Mouse (Mus musculus) layer of hippocampus, postnatal 25 days (tissue): Measurements from ENCODE around the gene Slc9a3r1. TPM values are rescaled to one million over a fixed set of nuclear protein-coding genes. Genes with fewer than 3 reads are reported as not detected.

Experiments
- DNase-seq, 2 experiments: peaks; one replicate each; pipeline ENCODE4 v3.0.0; 2022; ENCODE audit warnings: mixed read lengths in 2 of 2, low spot score in 1 of 2; ENCODE audit errors: extremely low spot score in 1 of 2
- total RNA-seq, 2 experiments: library from RNA; stranded (reverse); gene quantifications; 2 replicates each; pipeline ENCODE4 v1.2.3; 2021

Gene Slc9a3r1
- total RNA-seq, 2 experiments from 2014 or later: 74.8 to 76.3 TPM

DNA sequence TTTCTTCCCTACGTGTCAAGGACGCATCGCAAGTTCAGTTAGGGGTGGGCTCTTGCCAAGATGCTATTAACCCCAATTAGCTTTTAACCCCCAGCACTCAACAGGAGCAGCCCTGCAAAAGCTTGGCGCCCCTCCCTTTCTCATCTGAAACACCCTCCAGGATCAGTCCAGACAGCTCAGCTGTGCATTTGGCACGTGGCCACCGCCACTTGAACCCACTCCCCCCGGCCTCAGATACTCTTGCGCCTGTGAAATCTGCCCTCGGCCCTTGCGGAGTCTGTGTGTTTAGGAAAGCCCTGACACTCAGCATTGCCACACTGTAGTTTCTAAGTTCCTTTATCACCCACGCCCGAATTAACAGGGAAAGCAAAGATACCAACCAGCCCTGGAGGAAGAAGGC is 58.9 kb downstream of the Slc9a3r1 start:
- no peak for DNase-seq

- DNase-seq: no peak
Measured at GRCm38 (mm10) chr11:115222570-115222969, 59.4 kb downstream of the Slc9a3r1 start.

GRCm38 (mm10) chr11:115223451-115223850 is 60.3 kb downstream of the Slc9a3r1 start:
- DNase-seq: no peak

GRCm38 (mm10) chr11:115223877-115224276 is 60.7 kb downstream of the Slc9a3r1 start:
- no peak for DNase-seq

DNA sequence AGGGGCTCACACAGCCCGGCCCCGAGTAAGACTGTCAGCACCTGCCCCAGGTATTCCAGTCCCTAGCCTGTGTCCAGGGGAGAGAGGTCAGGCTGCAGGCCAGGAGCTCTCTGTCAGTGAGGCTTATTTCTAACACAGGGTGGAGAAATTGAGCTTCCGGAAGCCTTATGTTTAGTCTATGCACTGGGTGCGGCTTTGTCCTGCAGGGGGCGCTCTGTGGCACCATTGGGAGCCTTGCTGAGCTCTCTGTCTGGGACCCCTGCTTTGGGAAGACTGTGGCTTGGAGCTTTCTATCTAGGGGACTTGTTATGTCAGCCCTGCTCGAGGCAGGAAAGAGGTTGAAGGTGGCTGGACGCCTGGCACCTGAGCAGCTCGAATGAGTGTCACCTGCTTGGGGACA is 61.7 kb downstream of the Slc9a3r1 start:
- DNase-seq: peak in 1 of 2 experiments; percentile 77

- DNase-seq: no peak
Measured at GRCm38 (mm10) chr11:115225301-115225700, 62.2 kb downstream of the Slc9a3r1 start.

DNA sequence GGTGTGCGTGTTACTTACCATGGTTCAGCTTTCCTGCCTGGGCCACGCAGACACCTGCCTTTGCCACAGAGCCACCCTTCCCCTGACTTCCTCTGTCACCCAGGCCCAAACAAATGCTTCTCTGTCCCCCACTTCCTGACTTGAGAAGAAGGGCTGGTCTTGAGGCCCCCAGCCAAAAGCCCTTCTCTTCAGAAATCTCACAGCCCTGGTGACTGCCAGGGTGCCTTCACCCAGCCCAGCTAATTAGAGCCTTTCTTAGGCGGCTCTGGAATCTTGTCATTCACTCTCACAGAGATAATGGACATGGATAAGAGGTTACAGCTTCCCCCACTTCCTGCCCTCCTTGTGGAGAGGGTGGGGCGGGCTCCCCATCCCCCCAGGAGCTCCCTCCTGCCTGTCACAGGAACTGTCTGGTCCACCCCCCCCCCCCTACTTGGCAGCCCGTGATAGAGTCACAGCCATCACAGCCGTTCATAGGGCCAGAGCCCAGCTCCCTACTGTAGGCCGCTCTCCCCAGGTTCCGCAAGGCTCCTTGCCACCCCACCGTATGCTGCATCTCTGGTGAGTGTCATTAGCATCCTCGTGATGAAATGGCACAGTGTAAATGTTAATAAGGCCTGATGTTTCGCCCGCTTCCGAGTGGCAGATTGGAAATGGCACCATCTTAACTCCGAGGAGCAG is 63.8 kb downstream of the Slc9a3r1 start:
- no peak for DNase-seq

GRCm38 (mm10) chr11:115227640-115228039 is 64.5 kb downstream of the Slc9a3r1 start:
- no peak for DNase-seq

- DNase-seq: no peak
Measured at GRCm38 (mm10) chr11:115228430-115228829, 65.3 kb downstream of the Slc9a3r1 start.

GRCm38 (mm10) chr11:115229021-115229930 is 66.1 kb downstream of the Slc9a3r1 start:
- no peak for DNase-seq

Other genes with a start within 250 kb of the Slc9a3r1 start
- not detected for gene Cd300lb, start 229.0 kb upstream of the Slc9a3r1 start, total RNA-seq
- not detected for gene Cd300c, start 194.2 kb upstream of the Slc9a3r1 start, total RNA-seq
- gene Cd300ld, start 173.4 kb upstream of the Slc9a3r1 start, total RNA-seq: not detected
- 1 to 10 TPM; 4.1 to 4.5 TPM for gene Cd300c2, start 161.5 kb upstream of the Slc9a3r1 start, total RNA-seq
- gene Cd300ld2, start 147.1 kb upstream of the Slc9a3r1 start, total RNA-seq: not detected
- gene Cd300ld4, start 136.3 kb upstream of the Slc9a3r1 start, total RNA-seq: under 1 TPM in 1 of 2 experiments, not detected in 1; 0.86 TPM
- gene Cd300ld5, start 125.6 kb upstream of the Slc9a3r1 start, total RNA-seq: 1 to 10 TPM in 1 of 2 experiments, not detected in 1; 2.3 TPM
- gene Cd300ld3, start 114.9 kb upstream of the Slc9a3r1 start, total RNA-seq: under 1 TPM in 1 of 2 experiments, not detected in 1; 0.86 TPM
- gene Cd300e, start 101.2 kb upstream of the Slc9a3r1 start, total RNA-seq: not detected
- gene Rab37, start 71.9 kb upstream of the Slc9a3r1 start, total RNA-seq: 1 to 10 TPM; 1.8 to 2.0 TPM
- gene Cd300lf, start 29.3 kb upstream of the Slc9a3r1 start, total RNA-seq: under 1 TPM; 0.35 to 0.39 TPM
- gene Tmem104, start 24.1 kb downstream of the Slc9a3r1 start, total RNA-seq: 10 to 100 TPM; 19.0 to 19.4 TPM
- 10 to 100 TPM; 16.6 to 21.3 TPM for gene Nat9, start 24.5 kb downstream of the Slc9a3r1 start, total RNA-seq
- gene Grin2c, start 103.9 kb downstream of the Slc9a3r1 start, total RNA-seq: 10 to 100 TPM; 47.3 to 47.4 TPM
- 10 to 100 TPM; 18.6 to 21.2 TPM for gene Fdxr, start 113.7 kb downstream of the Slc9a3r1 start, total RNA-seq
- gene Fads6, start 134.3 kb downstream of the Slc9a3r1 start, total RNA-seq: 10 to 100 TPM; 11.2 to 12.1 TPM
- gene Otop2, start 143.8 kb downstream of the Slc9a3r1 start, total RNA-seq: under 1 TPM in 1 of 2 experiments, not detected in 1; 0.15 TPM
- gene Ush1g, start 158.7 kb downstream of the Slc9a3r1 start, total RNA-seq: under 1 TPM; 0.31 to 0.59 TPM
- under 1 TPM in 1 of 2 experiments, not detected in 1; 0.17 TPM for gene Otop3, start 171.4 kb downstream of the Slc9a3r1 start, total RNA-seq
- 100 to 1,000 TPM in 1 of 2 experiments, 10 to 100 TPM in 1; 98.8 to 107 TPM for gene Hid1, start 204.4 kb downstream of the Slc9a3r1 start, total RNA-seq
- 10 to 100 TPM; 21.7 to 22.8 TPM for gene Cdr2l, start 218.6 kb downstream of the Slc9a3r1 start, total RNA-seq
- 100 to 1,000 TPM; 102 to 103 TPM for gene Mrpl58, start 240.4 kb downstream of the Slc9a3r1 start, total RNA-seq